Comparison of ENCODE assay signal across 28 mouse cellular contexts in the genomic region with DNA sequence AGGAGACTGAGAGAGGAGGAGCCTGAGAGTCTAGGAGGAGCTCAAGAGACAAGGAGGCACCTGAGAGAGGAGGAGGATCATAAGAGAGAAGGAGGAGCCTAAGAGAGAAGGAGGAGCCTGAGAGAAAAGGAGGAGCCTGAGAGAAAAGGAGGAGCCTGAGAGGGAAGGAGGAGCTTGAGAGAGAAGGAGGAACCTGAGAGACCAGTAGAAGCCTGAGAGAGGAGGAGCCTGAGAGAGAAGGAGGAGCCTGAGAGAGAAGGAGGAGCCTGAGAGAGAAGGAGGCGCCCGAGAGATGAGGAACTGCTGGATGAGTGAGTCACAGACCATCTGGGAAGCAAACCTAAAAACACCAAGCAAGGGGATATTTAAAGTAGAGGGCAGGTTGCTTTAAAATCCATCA.
A peak's percentile ranks its signal among the peaks of the same experiment; 100 is the strongest.
DNase-seq lines count a peak whose midpoint lies in the region; ATAC-seq and TF ChIP-seq lines count a peak whose summit lies in the region.
"Had no signal": no experiment of that assay in that cellular context is flagged by ENCODE, and none has a peak within 500 bp of the region (broad histone marks: within the 10 kb centered on the region; RNA-seq: fewer than 3 reads in every experiment).

No protein-coding gene starts in this region.

- no peak for ATAC-seq in intestine, embryonic 14.5 days (replicated peaks; ENCODE audit: low FRiP score, low TSS enrichment, low read depth)
- ATAC-seq in intestine, embryonic 16.5 days, result no peak
- peak; percentile 56 for ATAC-seq in Patski
- 0 out of 2 replicates have a peak, but pooled peaks have one; percentile 5 for ATAC-seq in common myeloid progenitor, adult 5-6 weeks (replicated peaks; ENCODE audit: low read depth, poor library complexity, severe bottlenecking)
- peak; percentile 61; the same call in 1 of the 2 replicates for ATAC-seq in megakaryocyte-erythroid progenitor cell, adult 5-6 weeks (replicated peaks; ENCODE audit: low FRiP score, low TSS enrichment, poor library complexity, severe bottlenecking)
- ATAC-seq: activated CD4-positive, CD25-positive, alpha-beta regulatory T cell, adult 4 months; forebrain, embryonic 15.5 days; inflammation-experienced regulatory T-cells, adult 6 months; midbrain, embryonic 13.5 days had no signal

- intact Hi-C loops in gastrocnemius, postnatal 14 days (cut with DNase I; ENCODE audit: low total_unique reads), result no loop called here

- WGBS in intestine, embryonic 14.5 days, result 80% methylated on average over 2 of the region's 2 CpGs
- WGBS in intestine, embryonic 16.5 days, result 76% methylated on average over 2 of the region's 2 CpGs

- H3K4me1 ChIP-seq in intestine, embryonic 14.5 days (replicated peaks; ENCODE audit: control insufficient read depth, insufficient read depth, low read length), result no peaks in the 10 kb centered on the region
- no peaks in the 10 kb centered on the region for H3K4me1 ChIP-seq in intestine, embryonic 16.5 days (ENCODE audit: control insufficient read depth, insufficient read depth, low read length)
- H3K4me1 ChIP-seq: embryonic facial prominence, embryonic 13.5 days; limb, embryonic 13.5 days; lung, embryonic 15.5 days; megakaryocyte, embryonic 14.5 days had no signal

- H3K4me3 ChIP-seq in intestine, embryonic 14.5 days (ENCODE audit: low read depth, low read length), result no peak overlapping the region
- no peak overlapping the region for H3K4me3 ChIP-seq in intestine, embryonic 16.5 days (ENCODE audit: low read length)
- H3K4me3 ChIP-seq: embryonic facial prominence, embryonic 13.5 days; forebrain, embryonic 10.5 days; forebrain, embryonic 15.5 days; gastrocnemius, adult 2 months; layer of hippocampus, adult 2 months; limb, embryonic 13.5 days; lung, embryonic 15.5 days; megakaryocyte, embryonic 14.5 days; midbrain, embryonic 13.5 days had no signal

- H3K36me3 ChIP-seq in intestine, embryonic 14.5 days (ENCODE audit: control insufficient read depth, insufficient read depth, low read length), result no peaks in the 10 kb centered on the region
- no peaks in the 10 kb centered on the region for H3K36me3 ChIP-seq in intestine, embryonic 16.5 days (ENCODE audit: control insufficient read depth, insufficient read depth, low read length)
- H3K36me3 ChIP-seq: embryonic facial prominence, embryonic 13.5 days; forebrain, embryonic 10.5 days; forebrain, embryonic 15.5 days; limb, embryonic 13.5 days; lung, embryonic 15.5 days; midbrain, embryonic 13.5 days had no signal

- no peak overlapping the region for H3K27ac ChIP-seq in intestine, embryonic 14.5 days (ENCODE audit: low read depth)
- H3K27ac ChIP-seq in intestine, embryonic 16.5 days (ENCODE audit: low read length), result no peak overlapping the region
- H3K27ac ChIP-seq: embryonic facial prominence, embryonic 13.5 days; forebrain, embryonic 10.5 days; forebrain, embryonic 15.5 days; gastrocnemius, adult 2 months; hindbrain, embryonic 14.5 days; limb, embryonic 13.5 days; midbrain, embryonic 13.5 days had no signal

- no peaks in the 10 kb centered on the region for H3K9me3 ChIP-seq in intestine, embryonic 14.5 days (ENCODE audit: control insufficient read depth, low read length)
- H3K9me3 ChIP-seq in intestine, embryonic 16.5 days (ENCODE audit: control insufficient read depth, low read length), result no peaks in the 10 kb centered on the region
- H3K9me3 ChIP-seq: embryonic facial prominence, embryonic 13.5 days; forebrain, embryonic 10.5 days; forebrain, embryonic 15.5 days; limb, embryonic 13.5 days; lung, embryonic 15.5 days; megakaryocyte, embryonic 14.5 days; midbrain, embryonic 13.5 days had no signal

- H3K27me3 ChIP-seq in intestine, embryonic 14.5 days (replicated peaks; ENCODE audit: control insufficient read depth, insufficient read depth, low read length), result no peaks in the 10 kb centered on the region
- no peaks in the 10 kb centered on the region for H3K27me3 ChIP-seq in intestine, embryonic 16.5 days (replicated peaks; ENCODE audit: control insufficient read depth, insufficient read depth, low read length)
- peaks cover 5% of the 10 kb centered on the region for H3K27me3 ChIP-seq in Patski
- H3K27me3 ChIP-seq: embryonic facial prominence, embryonic 13.5 days; forebrain, embryonic 15.5 days; limb, embryonic 13.5 days; lung, embryonic 15.5 days; megakaryocyte, embryonic 14.5 days; midbrain, embryonic 13.5 days had no signal

- peak; percentile 15 for DNase-seq in intestine, embryonic 14.5 days (ENCODE audit: low spot score)
- DNase-seq in Patski (ENCODE audit: low read depth, low spot score), result no peak
- no peak for DNase-seq in urinary bladder, adult 18-20 months (ENCODE audit: low spot score in 2 of 2)
- no peak for DNase-seq in right cerebral cortex, postnatal 25 days
- DNase-seq in gastrocnemius, postnatal 14 days, result no peak
- DNase-seq: adrenal gland, adult 8-10 months; cerebellum, adult 11 months; cerebellum, adult 9-10 months; gastrocnemius, adult 2 months; kidney, adult 2 months; kidney, postnatal 36 days; right cerebral cortex, adult 18-20 months had no signal

- no peak for TF ChIP-seq CTCF in Patski (IDR thresholded peaks at IDR 0.05)

- no peak overlapping the region for H3K4me2 ChIP-seq in intestine, embryonic 14.5 days (ENCODE audit: low read length)
- H3K4me2 ChIP-seq in intestine, embryonic 16.5 days (ENCODE audit: low read depth, low read length), result no peak overlapping the region
- H3K4me2 ChIP-seq: embryonic facial prominence, embryonic 13.5 days; forebrain, embryonic 15.5 days; heart, embryonic 11.5 days; hindbrain, embryonic 14.5 days; limb, embryonic 13.5 days; liver, embryonic 11.5 days; lung, embryonic 15.5 days; midbrain, embryonic 13.5 days had no signal

- in situ Hi-C loops in Patski (cut with MboI; ENCODE audit: low pct_unique_long_range_greater_than_20kb), result no loop called here

- H3K9ac ChIP-seq in intestine, embryonic 14.5 days (ENCODE audit: low read length), result no peak overlapping the region
- H3K9ac ChIP-seq in intestine, embryonic 16.5 days (ENCODE audit: low read depth, low read length), result no peak overlapping the region
- H3K9ac ChIP-seq: embryonic facial prominence, embryonic 13.5 days; forebrain, embryonic 15.5 days; hindbrain, embryonic 14.5 days; limb, embryonic 13.5 days; lung, embryonic 15.5 days; midbrain, embryonic 13.5 days had no signal

- POLR2A ChIA-PET in Patski (lab: Charles Lee), result no interaction called here

- CTCF ChIA-PET in Patski (lab: Charles Lee), result no interaction called here

Comparison
In these comparisons a context has a peak if more than half of its experiments do, and no peak if none do; other contexts are left out.
1. ATAC-seq: peak in Patski (single experiment), common myeloid progenitor, adult 5-6 weeks (single experiment) and megakaryocyte-erythroid progenitor cell, adult 5-6 weeks (single experiment); none in intestine, embryonic 14.5 days (single experiment) and intestine, embryonic 16.5 days (single experiment).